Mouse (Mus musculus): Measurements from ENCODE around the gene Dusp14.

The Dusp14 gene

DNA sequence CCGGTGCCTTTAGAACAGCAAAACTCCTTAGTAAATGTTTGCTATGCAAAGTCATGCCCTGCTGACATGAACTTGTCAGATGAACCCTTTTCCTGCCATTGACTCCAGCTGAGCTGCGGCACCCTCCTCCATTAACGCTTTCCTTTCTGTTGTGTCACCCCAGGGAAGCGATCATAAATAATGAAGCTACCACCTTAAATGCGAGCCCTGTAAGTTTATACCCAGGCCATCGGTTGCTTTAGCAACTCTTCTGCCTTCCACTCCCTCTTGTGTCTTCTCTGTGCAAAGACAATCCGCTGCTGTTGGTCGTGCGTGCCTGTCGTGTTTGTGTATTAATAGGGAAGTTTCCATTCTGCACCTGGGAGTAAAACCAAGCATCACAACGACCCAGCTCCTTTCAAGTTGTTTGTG, 3.0 kb downstream of the Dusp14 start:
- no peak for DNase-seq

DNA sequence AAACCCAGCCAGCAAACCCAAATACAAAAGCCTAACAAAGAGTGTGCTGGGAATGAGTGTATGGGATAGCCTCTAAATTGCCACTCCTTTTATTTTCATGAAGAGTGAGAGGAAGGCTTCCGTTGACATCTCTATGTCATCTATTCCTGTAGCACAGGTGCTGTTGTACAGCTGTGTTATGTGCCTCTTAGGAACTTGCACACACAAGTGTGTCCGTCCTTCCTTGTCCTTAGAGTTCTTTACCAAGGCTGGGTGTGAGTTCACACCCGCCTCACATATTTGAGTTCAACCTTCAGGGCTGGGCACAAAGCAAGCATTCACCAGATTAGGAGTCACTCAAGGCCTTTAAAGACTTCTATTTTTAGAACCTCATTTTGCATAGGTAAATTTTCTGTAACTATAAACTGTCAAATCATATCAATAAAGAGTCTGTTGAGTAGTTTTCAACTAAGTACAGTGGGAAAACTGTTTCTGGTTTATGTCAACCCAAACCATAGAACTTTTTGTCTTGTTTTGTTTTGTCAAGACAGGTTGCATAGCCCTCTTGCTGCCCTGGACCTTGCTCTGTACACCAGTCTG, 5.3 kb downstream of the Dusp14 start:
- DNase-seq: no peak

DNA sequence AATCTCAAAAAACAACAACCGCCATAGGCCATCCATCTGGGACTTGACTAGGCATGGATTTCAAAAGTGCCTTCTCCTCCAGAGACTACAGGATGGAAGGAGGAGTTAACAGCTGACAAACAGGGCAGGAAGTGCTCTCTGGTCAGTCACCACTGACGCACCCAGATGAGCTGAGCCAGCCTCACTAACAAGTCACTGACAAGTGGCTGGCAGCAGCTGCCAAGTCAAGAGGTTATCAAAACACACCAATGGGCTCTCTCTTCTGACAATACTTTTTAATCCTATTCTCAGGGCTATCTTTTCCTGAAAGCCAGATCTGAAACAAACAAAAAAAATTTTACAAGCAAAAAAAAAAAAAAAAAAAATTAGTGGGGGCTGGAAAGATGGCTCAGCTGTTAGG, 6.3 kb downstream of the Dusp14 start:
- DNase-seq: no peak

DNA sequence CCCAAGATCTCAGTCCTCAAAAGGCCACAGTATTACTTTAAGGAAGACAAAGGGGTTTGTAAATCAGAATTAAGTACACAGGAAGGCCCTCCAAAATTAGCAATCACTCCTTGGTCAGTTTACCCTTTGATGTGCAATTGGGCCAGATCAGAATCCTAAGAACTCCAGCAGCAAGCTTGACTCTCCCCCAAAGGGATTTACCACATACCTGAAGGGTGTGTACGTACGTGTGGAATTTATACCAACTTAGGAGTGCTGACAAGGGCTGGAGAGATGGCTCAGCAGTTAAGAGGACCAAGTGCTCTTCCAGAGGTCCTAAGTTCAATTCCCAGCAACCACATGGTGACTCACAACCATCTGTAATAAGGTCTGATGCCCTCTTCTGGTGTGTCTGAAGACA, 7.2 kb downstream of the Dusp14 start:
- no peak for DNase-seq

DNA sequence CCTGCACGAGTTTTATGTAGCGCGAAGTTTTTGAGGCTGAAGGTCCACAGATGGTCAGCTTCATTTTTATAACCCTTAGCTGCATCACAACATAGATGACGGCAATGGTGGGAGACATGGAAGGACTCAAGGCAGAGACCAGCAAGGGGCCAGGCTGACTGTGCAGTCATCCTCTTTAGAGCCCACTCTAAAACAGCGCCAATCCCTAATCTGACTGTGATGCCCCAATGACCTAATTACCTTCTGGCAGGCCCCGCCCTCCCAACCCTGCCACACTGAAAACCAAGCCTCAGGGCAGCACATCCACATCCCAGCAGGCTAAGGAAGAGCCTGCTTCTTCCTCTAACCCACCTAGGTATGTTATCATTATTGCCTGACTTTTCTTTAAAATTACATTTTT, 8.4 kb downstream of the Dusp14 start:
- no peak for DNase-seq

DNA sequence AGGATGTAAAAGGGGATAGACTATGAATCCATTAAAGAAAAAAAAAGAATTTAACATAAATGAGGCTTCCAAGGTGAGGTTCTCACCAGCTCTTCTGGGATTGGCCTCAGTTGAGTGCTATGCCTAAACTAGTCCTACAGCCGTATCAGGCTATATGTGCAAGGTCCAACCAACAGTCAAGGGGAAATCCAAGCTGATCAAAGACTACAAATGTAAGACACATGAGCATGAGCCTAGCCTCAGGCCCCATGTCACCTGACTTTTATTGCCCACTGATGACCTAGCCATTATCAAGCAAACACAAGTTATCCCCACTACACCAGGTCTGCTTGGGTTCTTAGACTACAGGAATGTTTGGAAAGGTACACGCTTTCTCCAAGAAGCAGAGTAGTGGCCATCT, 9.3 kb downstream of the Dusp14 start:
- no peak for DNase-seq

DNA sequence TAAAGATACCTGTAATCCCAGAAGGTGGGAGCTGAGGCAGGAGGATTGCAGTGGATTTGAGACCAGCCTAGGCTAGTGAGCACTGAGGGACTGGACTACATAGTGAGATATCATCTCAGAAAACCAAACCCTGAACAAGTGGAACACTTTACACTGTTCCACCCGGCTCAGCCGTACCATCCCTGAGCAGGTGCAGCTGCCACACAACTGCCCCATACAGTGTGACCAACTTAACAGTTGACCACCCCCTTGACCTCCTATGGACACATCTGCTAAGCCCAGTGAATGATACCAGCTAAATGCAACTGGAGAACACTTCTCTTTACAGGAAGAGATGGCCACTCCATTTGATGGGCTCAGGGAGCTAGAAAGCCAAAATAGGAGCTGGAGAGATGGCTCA, 11.6 kb downstream of the Dusp14 start:
- no peak for DNase-seq

DNA sequence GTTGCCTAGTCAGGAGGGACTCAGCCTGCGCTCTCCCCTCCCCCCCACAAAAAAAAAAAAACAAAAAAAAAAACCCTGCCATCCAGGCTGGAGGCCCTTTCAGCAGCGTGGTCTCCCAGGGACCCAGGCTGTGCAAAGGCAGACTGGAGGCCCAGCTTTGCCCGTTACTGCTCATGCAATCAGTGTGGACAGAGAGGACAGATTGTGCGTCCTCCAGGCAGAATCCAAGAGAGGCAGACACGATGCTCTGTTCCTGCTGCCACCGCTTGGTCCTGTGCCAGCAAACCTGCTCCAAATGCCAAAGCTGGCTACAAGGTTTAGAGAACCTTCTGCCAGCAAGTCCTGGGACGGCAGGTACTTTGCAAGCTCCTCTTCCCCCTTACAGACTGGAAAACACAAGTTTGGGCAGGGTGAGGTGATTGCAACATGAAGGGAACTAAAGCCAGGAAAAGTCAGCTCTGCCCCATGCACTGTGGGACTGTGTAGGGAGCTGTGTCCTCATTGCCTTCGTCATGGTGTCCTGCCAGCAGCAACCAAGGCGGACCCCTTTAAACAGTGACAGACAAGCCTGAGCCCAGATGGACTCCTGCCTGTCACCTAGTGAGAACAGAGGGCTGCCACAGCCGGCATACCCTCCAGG, 15.4 kb downstream of the Dusp14 start:
- DNase-seq: peak; percentile 70

DNA sequence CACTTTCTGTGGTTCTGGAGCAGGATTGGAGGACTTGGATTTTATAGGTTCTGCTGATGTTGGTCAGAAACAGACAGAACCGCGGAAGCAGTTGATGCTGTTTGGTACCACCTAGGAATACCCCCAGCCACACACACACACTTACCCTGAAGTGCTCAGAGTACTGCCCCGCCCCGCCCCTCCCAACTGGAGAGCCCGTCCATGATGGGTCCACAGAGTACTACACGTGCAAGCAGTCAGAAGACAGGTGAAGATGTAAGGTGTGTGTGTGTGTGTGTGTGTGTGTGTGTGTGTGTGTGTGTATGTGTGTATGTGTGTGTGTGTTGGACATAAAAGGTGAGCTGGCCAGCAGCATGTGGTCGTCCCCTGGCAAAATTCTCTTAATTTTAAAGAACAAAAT, 16.0 kb downstream of the Dusp14 start:
- DNase-seq: no peak

DNA sequence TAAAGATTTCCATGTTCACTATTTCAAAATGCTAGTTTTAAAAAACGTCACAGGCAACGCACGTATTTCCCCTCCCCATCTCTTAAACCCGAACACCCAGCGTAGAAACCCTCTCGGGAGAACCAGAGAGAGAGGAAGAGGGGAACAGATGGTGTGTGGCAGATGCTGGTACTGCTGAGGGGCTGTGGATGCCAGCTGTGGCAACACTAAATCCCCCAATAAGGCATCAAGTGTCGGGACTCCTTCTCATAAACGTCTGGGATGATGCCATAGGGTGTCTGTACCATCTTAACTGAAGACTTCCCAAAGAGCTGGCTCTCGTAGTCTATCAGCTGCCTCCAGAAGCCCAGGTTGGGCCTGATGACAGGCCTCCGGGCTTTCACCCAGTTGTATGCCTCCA, 20.6 kb downstream of the Dusp14 start:
- DNase-seq: no peak

DNA sequence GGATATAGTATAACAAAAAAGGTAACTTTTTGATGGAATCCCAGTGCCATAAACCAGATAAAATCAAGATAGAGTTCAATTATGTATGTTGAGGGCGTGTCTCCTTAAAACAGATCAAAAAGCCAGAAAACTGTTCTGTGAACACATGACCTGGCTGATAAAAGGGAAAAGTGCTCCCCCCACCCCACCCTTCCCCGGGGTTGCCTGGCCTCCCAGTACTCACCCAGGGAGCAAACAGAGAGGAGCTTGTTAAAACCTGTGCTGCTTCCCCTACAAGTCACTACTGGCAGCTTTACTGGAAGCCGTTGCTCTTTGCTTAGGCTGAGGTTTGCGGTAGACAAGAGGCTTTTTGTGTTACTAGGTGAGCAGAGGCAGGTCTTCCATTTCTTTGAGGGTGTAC, 21.8 kb downstream of the Dusp14 start:
- no peak for DNase-seq

DNA sequence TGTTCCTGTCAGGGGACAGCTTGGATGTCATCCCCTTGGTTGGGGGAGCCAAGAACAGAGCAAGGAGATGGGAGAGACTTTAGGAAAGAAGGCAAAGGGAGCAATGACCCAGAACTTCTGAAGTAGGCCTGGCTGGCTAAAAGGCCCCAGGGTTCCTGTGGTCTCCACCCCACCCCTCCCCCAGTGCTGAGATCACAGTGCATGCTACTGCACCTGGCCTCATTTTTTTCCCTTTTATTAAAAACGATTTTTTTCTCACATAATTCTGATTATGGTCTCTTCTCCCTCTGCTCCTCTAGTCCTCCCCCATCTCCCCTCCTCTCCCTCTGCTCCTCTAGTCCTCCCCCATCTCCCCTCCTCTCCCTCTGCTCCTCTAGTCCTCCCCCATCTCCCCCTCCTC, 24.1 kb downstream of the Dusp14 start:
- DNase-seq: no peak

DNA sequence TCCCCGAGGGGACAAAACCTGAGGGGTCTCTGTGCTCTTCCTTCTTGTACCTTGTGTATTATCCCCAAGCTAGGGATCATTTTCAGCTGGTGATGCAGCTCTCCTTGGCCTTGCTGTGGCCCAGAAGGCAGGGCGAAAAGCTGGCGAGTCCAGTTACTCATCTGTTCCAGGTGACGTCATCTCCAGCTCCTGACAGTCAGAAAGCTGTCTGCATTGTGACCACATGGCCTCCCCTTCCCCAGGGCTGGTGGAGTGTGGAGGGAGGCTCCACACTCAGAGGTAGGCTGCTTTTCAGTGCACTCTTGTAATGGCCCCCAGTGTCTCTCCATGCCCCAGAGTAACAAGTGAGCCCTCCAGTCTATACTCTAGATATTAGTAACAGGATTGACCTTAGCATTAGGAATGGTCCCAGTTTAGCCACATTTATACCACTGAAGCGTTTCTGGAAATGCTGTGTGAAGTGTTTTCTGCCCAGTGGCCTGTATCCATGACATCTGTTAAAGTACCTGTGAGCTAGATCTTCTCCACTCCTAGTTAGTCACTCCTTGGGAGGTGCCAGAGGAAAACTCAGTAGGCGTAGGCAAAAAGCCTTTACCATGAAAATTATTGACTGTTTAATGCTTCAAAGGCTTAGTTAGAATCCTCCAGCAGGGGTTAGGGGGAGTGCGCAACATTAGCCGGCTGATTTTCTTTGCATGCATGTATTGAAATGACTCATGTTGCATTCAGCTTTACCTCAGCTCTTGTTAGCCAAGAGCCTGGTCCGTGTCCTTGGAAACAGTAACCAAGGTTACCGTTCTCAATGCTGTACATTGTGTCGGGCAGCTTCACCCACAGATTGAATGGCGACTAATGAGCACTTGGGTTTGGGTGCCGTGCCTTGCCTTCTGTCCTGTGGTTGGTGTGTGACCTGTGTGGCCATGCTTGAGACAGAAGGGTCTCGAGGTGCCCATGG, 26.0 kb downstream of the Dusp14 start:
- DNase-seq: no peak

DNA sequence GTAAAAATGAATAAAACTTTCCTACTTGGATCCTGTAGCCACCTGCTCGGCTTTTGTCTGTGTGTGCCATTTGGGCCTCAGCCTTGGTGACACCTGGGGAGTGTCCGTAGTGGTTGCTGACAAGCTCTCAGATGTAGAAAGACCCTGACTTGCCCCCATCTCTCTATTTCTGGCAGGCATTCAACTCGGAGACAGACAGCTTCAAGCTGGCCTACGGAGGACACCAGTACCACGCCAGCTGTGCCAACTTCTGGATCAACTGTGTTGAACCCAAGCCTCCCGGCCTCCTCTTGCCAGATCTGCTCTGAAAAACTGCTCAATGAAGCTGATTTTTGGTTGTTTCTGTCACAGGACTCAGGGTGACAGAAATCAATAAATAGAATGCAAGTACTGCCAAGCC, 28.4 kb downstream of the Dusp14 start:
- no peak for DNase-seq

DNA sequence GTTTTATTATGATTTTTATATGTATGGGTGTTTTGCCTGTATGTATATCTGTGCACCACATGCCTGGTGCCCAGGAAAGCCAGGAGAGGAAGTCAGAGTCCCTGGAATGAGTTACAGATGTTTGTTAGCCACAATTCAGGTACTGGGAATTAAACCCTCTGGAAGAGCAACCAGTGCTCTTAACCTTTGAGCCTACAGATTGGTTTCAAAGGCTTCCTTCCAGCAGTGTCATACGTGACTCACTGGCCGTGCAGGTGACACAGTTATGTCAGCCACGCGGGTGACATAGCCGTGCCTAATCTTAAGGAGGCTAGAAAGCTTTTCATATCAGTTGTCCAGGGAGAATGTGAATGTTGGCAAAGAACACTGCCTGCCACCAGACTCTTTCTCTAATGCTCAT, 35.4 kb downstream of the Dusp14 start:
- no peak for DNase-seq

DNA sequence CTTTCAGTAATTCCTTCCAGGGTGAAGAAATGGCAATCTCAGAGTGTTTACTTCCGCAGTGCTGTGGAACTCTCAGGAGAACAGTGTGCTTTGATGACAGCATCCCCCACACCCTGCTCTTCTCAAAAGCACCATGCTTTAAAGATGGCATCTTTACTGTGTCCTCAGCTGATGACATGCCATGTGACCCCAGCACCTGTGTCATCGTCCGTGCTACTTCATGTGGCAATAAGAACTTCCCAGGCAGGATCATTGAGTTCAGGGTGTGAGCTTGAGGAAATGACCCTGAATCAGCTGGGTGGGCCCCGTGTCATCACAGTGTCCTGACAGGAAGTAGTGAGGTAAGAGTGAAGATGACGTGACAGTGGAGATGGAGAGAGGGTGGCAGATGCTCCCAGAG, 36.5 kb downstream of the Dusp14 start:
- DNase-seq: no peak

DNA sequence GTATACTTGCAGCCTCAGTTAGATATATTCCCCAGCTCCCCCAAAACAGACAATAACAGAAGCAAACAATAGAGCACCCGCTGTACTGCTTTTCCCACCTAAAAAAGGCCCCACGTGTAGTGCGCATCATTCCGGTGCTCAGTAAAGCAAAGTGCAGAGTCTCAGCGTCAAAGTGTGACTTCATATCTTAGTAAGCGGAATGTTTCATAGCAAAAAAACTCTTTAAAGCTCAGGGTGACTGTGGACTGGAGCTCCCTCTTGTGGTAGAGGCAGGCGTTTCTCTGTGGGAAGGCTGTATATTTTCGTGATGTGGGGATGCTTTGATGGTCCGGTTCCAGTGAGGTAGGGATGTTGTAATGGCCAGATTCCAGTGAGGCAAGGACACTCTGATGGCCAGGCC, 37.1 kb downstream of the Dusp14 start:
- DNase-seq: peak; percentile 36

DNA sequence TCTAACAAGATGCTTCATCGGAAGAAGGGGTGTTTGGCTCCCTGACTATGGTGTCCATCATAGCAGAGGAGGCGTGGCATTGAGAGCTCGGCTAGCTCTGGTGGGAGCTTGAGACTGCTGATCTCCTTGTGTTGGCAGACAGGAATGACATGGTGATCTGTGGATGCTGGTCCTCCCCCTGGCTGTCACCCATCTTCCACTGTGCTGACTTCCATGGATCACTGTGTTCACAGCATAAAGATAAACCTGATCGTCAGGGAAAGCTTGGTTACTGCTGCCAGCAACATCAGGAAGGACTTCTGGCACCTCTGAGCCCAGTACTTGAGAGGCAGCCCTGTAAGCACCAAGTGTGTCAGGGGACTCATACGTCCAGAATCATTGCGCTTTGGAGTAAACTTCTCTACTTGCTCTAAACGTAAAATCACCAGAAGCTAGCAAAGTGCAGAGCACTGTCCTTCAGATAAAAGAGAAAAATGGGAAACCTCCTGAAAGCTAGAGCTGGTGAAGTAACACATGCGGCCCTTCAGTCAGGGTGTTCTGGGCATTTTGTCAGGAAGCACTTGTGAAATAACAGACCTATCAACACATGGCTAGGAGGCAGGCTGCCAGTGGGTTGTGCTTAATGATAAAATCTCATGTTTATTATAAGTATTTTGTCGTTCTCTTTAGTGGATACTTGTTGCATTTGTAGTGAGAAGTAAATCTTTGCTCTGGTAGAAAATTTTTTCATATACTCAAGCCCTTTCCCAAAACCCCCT, 40.6 kb downstream of the Dusp14 start:
- DNase-seq: no peak

DNA sequence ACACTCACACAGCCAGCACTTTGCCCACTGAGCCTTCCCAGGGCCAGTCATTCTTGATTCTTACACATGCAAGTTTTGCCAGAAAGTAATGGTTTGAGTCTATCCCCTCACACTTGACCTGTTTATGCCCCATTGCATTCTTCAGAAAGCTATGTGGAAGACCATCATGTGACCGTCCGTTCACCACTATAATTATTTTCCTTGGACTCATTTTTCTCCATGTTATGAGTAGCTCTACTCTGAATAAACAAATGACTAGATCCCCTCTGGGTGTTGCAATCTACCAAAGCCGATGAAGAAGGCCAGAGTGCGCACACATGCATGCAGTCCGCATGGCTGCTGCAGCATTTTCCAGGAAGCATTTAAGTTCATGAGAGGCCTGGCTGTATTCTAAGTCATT, 41.8 kb downstream of the Dusp14 start:
- DNase-seq: no peak

DNA sequence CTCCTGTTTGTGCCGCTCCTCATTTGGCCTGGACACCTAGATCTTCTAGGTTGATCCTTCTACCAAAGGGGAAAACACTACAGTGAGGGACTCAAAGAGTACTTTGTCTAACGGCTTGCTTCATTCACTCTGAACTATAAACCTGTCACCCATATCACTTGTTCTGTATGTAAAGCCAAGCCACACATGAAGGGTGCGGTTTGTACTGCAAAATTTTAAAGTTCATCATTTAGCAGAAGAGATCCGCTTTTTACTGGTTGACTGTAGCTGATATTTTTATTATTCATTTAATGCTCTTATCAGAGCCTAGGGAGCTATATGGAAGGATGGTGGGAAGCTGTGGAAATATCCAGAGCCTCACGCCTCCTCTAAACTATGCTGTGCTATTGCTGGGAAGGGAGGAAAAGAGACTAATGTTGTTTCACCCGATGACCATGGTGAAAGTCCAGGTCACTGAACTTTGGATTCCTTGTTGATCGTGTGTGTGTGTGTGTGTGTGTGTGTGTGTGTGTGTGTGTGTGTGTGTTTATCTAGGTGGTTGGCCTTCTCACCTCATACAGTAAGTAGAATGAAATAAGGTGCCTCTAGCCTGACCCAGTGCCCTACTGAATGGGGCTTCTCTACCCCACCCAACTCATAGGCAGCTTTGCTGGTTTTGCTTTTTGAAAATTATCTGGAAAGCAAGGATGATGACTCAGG, 52.1 kb downstream of the Dusp14 start:
- no peak for DNase-seq

DNA sequence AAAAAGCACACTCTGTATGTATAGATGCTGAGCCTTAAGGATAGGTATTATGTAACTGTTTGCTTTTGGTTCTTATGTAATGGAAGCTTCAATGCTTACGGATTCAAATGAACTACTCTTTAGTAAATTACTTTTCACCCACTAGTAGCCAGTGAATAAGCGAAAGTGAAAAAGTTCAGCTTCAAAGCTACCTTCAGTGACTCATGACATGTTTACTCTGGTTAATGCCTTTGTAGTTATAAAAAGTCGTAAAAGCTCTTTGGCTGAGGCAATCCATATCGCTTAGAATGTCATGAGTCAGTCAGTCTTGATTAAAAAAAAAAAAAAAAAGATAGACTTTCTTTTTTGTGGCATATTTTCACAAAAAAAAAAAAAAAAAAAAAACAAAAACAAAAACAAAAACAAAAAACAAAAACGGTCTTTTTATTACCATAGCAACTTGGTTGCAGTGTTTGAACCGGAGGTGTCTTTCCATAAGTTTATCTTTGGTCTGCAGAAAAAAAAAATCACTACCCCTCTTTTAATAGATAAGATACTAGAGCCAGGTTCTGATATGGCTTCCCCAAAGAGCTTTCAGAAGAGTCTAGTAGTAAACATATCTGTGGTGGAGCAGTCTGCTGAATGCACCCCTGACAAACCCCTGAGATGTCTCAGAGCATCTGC, 52.8 kb downstream of the Dusp14 start:
- DNase-seq: no peak

DNA sequence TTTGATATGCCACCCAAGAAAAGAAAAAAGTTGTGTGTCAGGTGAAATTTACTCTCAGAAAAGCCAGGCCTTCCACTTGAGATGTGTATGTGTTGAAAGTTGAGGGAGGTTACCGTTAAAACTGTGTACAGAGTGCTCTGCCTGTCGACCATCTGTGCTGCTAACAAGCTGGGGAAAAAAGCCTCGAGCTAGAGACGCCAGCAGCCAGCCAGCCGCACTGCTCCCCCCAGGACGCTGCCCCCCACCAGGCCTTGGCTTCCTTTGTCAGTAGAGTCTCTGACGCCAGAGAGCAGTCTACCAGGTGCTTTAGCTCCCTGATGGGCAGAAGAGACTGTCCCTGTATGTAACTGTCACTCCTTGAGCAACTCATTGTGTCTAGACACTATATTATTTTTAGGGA, 56.0 kb downstream of the Dusp14 start:
- peak; percentile 37 for DNase-seq

Measured in right cerebral cortex, postnatal 4 days (tissue).